Mouse (Mus musculus): ENCODE results near the gene Hist1h2ae. TPM values are rescaled to one million over a fixed set of nuclear protein-coding genes. Genes with fewer than 3 reads are reported as not detected.
"Not testable (repeated sequence)": the region's sequence is repeated elsewhere in the genome, so short reads cannot be mapped to it uniquely, and the experiment has no call there.

The Hist1h2ae gene
- polyA plus RNA-seq, 1 experiment: 1.7 TPM

- no peak overlapping the region for H3K4me3 ChIP-seq (ENCODE audit: insufficient read depth, low read length)
- no peak overlapping the region for H3K27ac ChIP-seq (ENCODE audit: insufficient read depth, low read depth, low read length)
- peaks cover 6% of the 10 kb centered on the region for H3K4me1 ChIP-seq (ENCODE audit: control insufficient read depth, insufficient read depth, low read length)
- TF ChIP-seq CTCF (IDR thresholded peaks at IDR 0.05; ENCODE audit: low read depth, low read length) (no peak), POLR2A (IDR thresholded peaks at IDR 0.05; ENCODE audit: borderline replicate concordance, low read depth, low read length) (no peak)
Measured at GRCm38 (mm10) chr13:23595622-23596372, 24.8 kb upstream of the Hist1h2ae start.

DNA sequence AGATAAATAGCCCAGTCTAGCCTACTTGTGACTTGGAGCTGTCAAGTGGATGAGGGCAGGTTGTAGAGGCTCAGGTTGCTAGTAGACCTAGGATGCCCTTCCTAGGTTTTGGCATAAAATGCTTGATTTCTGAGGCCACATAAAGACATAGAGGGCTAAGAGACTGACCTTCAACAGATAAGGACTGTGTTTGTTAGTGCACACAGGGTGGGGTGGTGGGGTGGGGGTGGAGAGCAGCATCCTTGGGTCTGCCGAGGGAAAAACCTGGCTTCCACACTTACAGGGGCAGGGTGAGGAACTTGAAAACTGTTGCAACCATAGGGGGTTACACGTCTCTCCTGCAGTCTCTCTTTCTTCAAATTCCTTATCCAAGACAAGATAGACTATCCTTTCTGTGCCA lies 24.2 kb upstream of the Hist1h2ae start:
- H3K4me1 ChIP-seq (ENCODE audit: control insufficient read depth, insufficient read depth, low read length): peaks cover 6% of the 10 kb centered on the region
- H3K27ac ChIP-seq (ENCODE audit: insufficient read depth, low read depth, low read length): no peak overlapping the region
- TF ChIP-seq CTCF (IDR thresholded peaks at IDR 0.05; ENCODE audit: low read depth, low read length) (no peak), POLR2A (IDR thresholded peaks at IDR 0.05; ENCODE audit: borderline replicate concordance, low read depth, low read length) (no peak)
- H3K4me3 ChIP-seq (ENCODE audit: insufficient read depth, low read length): no peak overlapping the region

DNA sequence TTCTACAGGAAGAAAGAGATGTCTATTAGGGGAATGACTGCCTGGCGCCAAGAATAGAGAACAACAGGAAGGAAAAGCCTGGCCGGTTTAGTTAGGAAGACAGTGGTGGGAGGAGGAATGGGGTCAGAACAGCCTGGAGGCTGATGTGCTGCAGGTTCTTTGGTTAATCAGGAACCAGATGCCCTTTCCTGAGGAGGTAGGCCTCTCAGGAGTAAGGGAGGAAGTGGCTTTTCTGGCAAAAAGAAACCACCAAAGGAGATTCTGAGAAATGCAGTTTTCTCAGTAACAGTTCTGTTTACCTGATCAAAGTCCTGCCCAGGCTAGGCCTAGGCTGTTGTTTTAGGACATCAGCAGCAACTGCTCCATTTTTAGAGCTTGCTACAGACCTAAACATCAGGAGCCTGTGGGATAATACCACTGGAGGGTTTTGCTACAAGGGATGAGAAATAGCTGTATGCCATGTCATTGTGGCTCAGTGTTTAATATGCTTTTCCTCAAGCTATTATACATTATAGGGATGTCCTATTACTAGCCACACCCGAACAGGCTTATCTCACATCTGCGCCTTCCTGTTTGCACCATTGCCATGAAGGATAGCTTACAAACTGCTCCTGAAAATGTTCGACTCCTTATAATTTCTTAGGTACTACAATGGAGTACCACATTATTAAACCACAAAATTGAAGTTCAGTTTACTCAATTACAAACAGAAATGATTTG lies 22.2 kb upstream of the Hist1h2ae start:
- Histone ChIP-seq H3K27ac (ENCODE audit: insufficient read depth, low read depth, low read length) (no peak overlapping the region), H3K4me3 (ENCODE audit: insufficient read depth, low read length) (no peak overlapping the region), H3K4me1 (ENCODE audit: control insufficient read depth, insufficient read depth, low read length) (peaks cover 12% of the 10 kb centered on the region)
- no peak for TF ChIP-seq CTCF (IDR thresholded peaks at IDR 0.05; ENCODE audit: low read depth, low read length)
- no peak for TF ChIP-seq POLR2A (IDR thresholded peaks at IDR 0.05; ENCODE audit: borderline replicate concordance, low read depth, low read length)

DNA sequence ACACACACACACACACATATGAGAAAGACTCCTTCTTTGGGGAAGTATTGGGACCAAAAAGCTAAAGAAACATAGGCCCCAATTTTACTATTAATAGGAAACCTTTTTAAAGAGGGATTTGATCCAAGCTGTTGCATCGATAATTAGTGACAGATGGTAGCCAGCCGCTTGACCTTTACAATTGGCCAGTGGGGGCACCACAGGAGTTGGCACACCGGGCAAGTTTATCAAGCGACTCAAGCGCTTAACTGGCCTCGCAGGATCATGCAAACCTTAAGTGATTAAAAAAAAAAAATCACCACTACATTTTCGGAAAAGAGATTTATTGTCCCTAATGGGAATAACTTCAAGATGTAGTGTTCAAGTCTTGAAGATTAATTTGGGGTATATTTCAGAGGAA lies 21.6 kb upstream of the Hist1h2ae start:
- Histone ChIP-seq H3K27ac (ENCODE audit: insufficient read depth, low read depth, low read length) (no peak overlapping the region), H3K4me3 (ENCODE audit: insufficient read depth, low read length) (no peak overlapping the region), H3K4me1 (ENCODE audit: control insufficient read depth, insufficient read depth, low read length) (peaks cover 12% of the 10 kb centered on the region)
- TF ChIP-seq POLR2A (IDR thresholded peaks at IDR 0.05; ENCODE audit: borderline replicate concordance, low read depth, low read length) (no peak), CTCF (IDR thresholded peaks at IDR 0.05; ENCODE audit: low read depth, low read length) (no peak)

- peaks cover 14% of the 10 kb centered on the region for H3K4me1 ChIP-seq (ENCODE audit: control insufficient read depth, insufficient read depth, low read length)
- H3K27ac ChIP-seq (ENCODE audit: insufficient read depth, low read depth, low read length); H3K4me3 ChIP-seq (ENCODE audit: insufficient read depth, low read length): not testable (repeated sequence)
Measured at GRCm38 (mm10) chr13:23591886-23592285, 20.9 kb upstream of the Hist1h2ae start.

- H3K4me3 ChIP-seq (ENCODE audit: insufficient read depth, low read length): no peak overlapping the region
- no peak overlapping the region for H3K27ac ChIP-seq (ENCODE audit: insufficient read depth, low read depth, low read length)
- TF ChIP-seq POLR2A (IDR thresholded peaks at IDR 0.05; ENCODE audit: borderline replicate concordance, low read depth, low read length) (no peak), CTCF (IDR thresholded peaks at IDR 0.05; ENCODE audit: low read depth, low read length) (no peak)
- H3K4me1 ChIP-seq (ENCODE audit: control insufficient read depth, insufficient read depth, low read length): peaks cover 15% of the 10 kb centered on the region
Measured at GRCm38 (mm10) chr13:23591206-23591605, 20.2 kb upstream of the Hist1h2ae start.

DNA sequence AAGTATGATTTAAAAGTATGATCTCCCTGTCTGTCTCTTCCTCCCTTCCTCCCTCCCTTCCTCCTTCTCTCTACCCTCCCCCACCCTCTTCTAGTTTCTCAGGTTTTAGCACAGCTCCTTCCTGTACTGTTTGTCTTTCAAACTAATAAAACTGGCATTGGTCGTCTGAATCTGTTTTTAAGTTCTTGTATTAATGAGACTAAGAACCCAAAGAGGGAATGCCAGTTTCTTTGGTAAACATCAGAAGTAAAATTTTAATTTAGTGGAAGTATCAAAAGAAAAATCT lies 15.9 kb upstream of the Hist1h2ae start:
- peak overlapping the region; percentile 59 for H3K4me3 ChIP-seq (ENCODE audit: insufficient read depth, low read length)
- TF ChIP-seq CTCF (IDR thresholded peaks at IDR 0.05; ENCODE audit: low read depth, low read length): no peak
- no peak for TF ChIP-seq POLR2A (IDR thresholded peaks at IDR 0.05; ENCODE audit: borderline replicate concordance, low read depth, low read length)
- H3K4me1 ChIP-seq (ENCODE audit: control insufficient read depth, insufficient read depth, low read length): peaks cover 25% of the 10 kb centered on the region
- peak overlapping the region; percentile 93 for H3K27ac ChIP-seq (ENCODE audit: insufficient read depth, low read depth, low read length)

- peaks cover 25% of the 10 kb centered on the region for H3K4me1 ChIP-seq (ENCODE audit: control insufficient read depth, insufficient read depth, low read length)
- peak overlapping the region; percentile 93 for H3K27ac ChIP-seq (ENCODE audit: insufficient read depth, low read depth, low read length)
- H3K4me3 ChIP-seq (ENCODE audit: insufficient read depth, low read length): peak overlapping the region; percentile 59
- TF ChIP-seq POLR2A (IDR thresholded peaks at IDR 0.05; ENCODE audit: borderline replicate concordance, low read depth, low read length) (no peak), CTCF (IDR thresholded peaks at IDR 0.05; ENCODE audit: low read depth, low read length) (no peak)
Measured at GRCm38 (mm10) chr13:23586099-23586939, 15.3 kb upstream of the Hist1h2ae start.

DNA sequence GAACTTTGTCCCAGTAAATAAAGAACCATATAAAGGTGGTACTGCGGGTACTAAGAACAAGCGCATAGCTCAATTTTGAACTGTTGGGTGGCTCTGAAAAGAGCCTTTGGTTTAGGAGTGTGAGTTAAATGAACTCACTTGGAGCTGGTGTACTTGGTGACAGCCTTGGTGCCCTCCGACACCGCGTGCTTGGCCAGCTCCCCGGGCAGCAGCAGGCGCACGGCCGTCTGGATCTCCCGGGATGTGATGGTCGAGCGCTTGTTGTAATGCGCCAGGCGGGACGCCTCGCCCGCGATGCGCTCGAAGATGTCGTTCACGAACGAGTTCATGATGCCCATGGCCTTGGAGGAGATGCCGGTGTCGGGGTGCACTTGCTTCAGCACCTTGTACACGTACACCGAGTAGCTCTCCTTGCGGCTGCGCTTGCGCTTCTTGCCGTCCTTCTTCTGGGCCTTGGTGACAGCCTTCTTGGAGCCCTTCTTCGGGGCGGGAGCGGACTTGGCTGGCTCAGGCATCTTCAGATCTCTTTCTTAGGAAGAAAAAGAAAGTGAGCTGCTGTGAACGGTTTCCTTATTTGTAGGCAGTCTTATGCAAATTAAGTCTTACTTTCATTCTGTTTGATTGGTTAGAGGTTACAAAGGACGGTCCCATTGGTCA lies 14.6 kb upstream of the Hist1h2ae start:
- Histone ChIP-seq H3K4me1 (ENCODE audit: control insufficient read depth, insufficient read depth, low read length) (peaks cover 27% of the 10 kb centered on the region), H3K4me3 (ENCODE audit: insufficient read depth, low read length) (peak overlapping the region; percentile 61), H3K27ac (ENCODE audit: insufficient read depth, low read depth, low read length) (peak overlapping the region; percentile 90)
- TF ChIP-seq POLR2A (IDR thresholded peaks at IDR 0.05; ENCODE audit: borderline replicate concordance, low read depth, low read length): peak; percentile 76; the same call in 1 of the 2 replicates
